Mouse (Mus musculus) bone marrow, adult 2 months (tissue): Measurements from ENCODE around the gene Bud31. TPM values are rescaled to one million over a fixed set of nuclear protein-coding genes. Genes with fewer than 3 reads are reported as not detected.

ENCODE experiments used
- H3K27ac ChIP-seq: fragments of 200-500 bp; 2 replicates; pipeline ENCODE4 v1.5.1; 2012; ENCODE audit warnings: low read depth, mild to moderate bottlenecking, control low read depth, inconsistent platforms, low read length; ENCODE audit not compliant: control insufficient read depth, poor library complexity, insufficient read depth
- H3K4me1 ChIP-seq: fragments of 200-500 bp; 2 replicates; pipeline ENCODE4 v1.6.1; 2011; ENCODE audit warnings: low read length; ENCODE audit not compliant: control insufficient read depth, insufficient read depth
- H3K4me3 ChIP-seq: fragments of 200-500 bp; replicated peaks from 2 replicates; pipeline ENCODE3; 2011; ENCODE audit warnings: mild to moderate bottlenecking, low read depth, low read length, control low read depth; ENCODE audit not compliant: control insufficient read depth
- CTCF ChIP-seq: fragments of 200-500 bp; IDR thresholded peaks from 2 replicates; pipeline ENCODE4 v1.5.1; 2011; ENCODE audit warnings: low read length, control low read depth; ENCODE audit not compliant: control insufficient read depth, insufficient read depth
- POLR2A ChIP-seq: fragments of 200-500 bp; IDR thresholded peaks from 2 replicates; pipeline ENCODE4 v1.6.1; 2011; ENCODE audit warnings: low read depth, mild to moderate bottlenecking, control low read depth, low read length, borderline replicate concordance; ENCODE audit not compliant: control insufficient read depth
- WGBS: fragments of 180-500 bp; shearing (Covaris S2); methylation state at CpG from one replicate; pipeline ENCODE4 v1.1.7; 2018; 5-methylcytosine and 5-hydroxymethylcytosine counted together
- polyA plus RNA-seq: library from polyadenylated mRNA; stranded (reverse); fragments of >200 nt; gene quantifications from 2 replicates; pipeline ENCODE4 v1.2.4, GENCODE M21; 2011; ENCODE audit warnings: low replicate concordance; ENCODE audit not compliant: missing spikeins, insufficient read depth, insufficient read length

Bud31 gene
- polyA plus RNA-seq, 1 experiment: 164 TPM

GRCm38 (mm10) chr5:145138836-145139235, 1.3 kb upstream of the Bud31 start:
- H3K4me1 ChIP-seq: no peaks in the 10 kb centered on the region
- peak overlapping the region; percentile 87 for H3K4me3 ChIP-seq
- no peak overlapping the region for H3K27ac ChIP-seq
- WGBS: 8% methylated on average over 6 of the region's 6 CpGs
- TF ChIP-seq CTCF: no peak

GRCm38 (mm10) chr5:145140611-145141010, 449 bp downstream of the Bud31 start:
- TF ChIP-seq POLR2A (no peak), CTCF (no peak)
- H3K27ac ChIP-seq: peak overlapping the region; percentile 94
- peak overlapping the region; percentile 87 for H3K4me3 ChIP-seq
- no peaks in the 10 kb centered on the region for H3K4me1 ChIP-seq
- under 1% methylated on average over 18 of the region's 18 CpGs for WGBS

GRCm38 (mm10) chr5:145147748-145148147, 7.6 kb downstream of the Bud31 start:
- H3K27ac ChIP-seq: no peak overlapping the region
- WGBS: 86% methylated on average over 5 of the region's 5 CpGs
- no peaks in the 10 kb centered on the region for H3K4me1 ChIP-seq
- TF ChIP-seq POLR2A: no peak
- no peak for TF ChIP-seq CTCF
- H3K4me3 ChIP-seq: no peak overlapping the region

DNA sequence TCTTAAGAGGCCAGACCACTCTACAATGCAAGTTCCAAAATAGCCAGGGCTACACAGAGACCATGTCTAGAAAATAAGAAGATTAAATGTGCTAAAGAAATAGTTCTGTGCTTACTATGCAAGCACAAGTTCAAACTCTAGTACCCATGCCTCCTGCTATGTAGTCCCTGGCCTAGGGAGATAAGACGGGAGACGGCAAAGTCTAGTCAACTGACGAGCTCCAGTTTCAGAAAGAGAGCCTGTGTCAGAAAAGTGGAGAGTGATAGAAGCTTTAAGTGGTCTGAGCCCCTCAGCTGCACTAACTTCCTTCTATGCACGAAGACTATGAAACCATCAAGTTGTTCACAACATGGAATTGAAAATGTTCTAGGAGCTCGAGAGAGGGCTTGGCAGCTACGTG, 9.1 kb downstream of the Bud31 start:
- TF ChIP-seq CTCF (no peak), POLR2A (no peak)
- no peaks in the 10 kb centered on the region for H3K4me1 ChIP-seq
- no peak overlapping the region for H3K4me3 ChIP-seq
- 76% methylated on average over 6 of the region's 6 CpGs for WGBS
- H3K27ac ChIP-seq: no peak overlapping the region

DNA sequence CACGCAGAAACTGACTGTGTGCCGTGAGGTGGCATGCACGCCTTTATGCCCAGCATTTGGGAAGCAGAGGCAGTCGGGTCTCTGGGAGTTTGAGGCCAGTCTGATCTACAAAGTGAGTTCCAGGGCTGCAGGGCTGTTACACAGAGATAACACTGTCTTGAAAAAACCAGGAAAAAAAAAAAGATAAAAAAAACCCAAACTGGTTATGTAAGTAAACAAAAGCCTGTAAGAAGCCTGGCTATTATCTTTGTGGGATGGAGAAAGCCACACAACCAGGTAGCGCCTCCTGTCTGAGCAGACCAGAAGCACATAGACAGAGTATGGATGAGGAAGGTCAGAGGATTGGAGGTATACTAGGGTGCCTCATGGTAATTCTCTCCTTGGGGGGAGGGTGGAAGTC, 12.5 kb downstream of the Bud31 start:
- Histone ChIP-seq H3K4me3 (no peak overlapping the region), H3K4me1 (no peaks in the 10 kb centered on the region), H3K27ac (no peak overlapping the region)
- WGBS: 77% methylated on average over 5 of the region's 5 CpGs
- TF ChIP-seq POLR2A (no peak), CTCF (no peak)

GRCm38 (mm10) chr5:145161361-145161760, 21.2 kb downstream of the Bud31 start:
- TF ChIP-seq CTCF: no peak
- 93% methylated on average over 14 of the region's 14 CpGs for WGBS
- H3K27ac ChIP-seq: no peak overlapping the region
- H3K4me1 ChIP-seq: no peaks in the 10 kb centered on the region
- no peak overlapping the region for H3K4me3 ChIP-seq

DNA sequence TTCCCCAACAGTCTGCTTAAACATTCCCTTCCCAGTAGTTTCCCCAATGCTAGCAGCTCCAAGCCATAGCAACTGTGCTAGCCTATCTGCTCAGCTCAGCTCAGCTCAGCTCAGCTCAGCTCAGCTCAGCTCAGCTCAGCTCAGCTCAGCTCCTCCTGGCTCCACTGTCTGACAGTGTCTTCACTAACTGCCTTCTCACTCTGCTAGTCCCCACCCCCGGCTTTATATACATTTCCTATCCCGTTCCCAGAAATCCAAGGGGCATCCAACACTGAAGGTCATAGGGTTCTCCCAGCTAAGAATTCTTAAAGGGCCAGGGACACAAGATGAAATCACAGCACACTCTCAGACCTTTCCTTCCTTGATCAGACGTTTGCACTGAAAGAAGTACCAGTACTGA, 24.5 kb downstream of the Bud31 start:
- TF ChIP-seq POLR2A (no peak), CTCF (no peak)
- Histone ChIP-seq H3K4me1 (peaks cover 2% of the 10 kb centered on the region; the same call in 1 of the 2 replicates), H3K27ac (no peak overlapping the region), H3K4me3 (no peak overlapping the region)
- WGBS: 82% methylated on average over 3 of the region's 3 CpGs

DNA sequence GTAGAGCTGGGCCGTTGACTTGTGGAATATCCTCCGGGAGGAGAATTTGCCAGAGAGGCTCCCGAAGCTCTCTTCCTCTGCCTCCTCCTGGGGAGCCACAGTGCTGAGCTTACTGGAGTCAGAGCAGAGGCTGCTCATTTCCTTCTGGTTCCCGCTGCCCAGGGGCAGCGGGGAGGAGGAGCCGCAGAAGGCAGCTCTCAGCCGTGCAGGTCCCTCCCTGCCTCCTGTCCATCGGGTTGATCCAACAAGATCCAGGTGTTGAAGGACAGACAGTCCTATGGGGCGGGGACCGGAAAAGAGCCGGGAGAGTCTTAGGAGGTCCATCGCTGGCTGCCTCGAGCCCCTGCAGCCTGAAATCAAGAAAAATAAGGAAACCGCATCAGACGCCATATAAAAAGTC, 25.0 kb downstream of the Bud31 start:
- TF ChIP-seq CTCF: no peak
- H3K4me3 ChIP-seq: no peak overlapping the region
- H3K27ac ChIP-seq: no peak overlapping the region
- peaks cover 2% of the 10 kb centered on the region; the same call in 1 of the 2 replicates for H3K4me1 ChIP-seq
- WGBS: 93% methylated on average over 15 of the region's 15 CpGs

DNA sequence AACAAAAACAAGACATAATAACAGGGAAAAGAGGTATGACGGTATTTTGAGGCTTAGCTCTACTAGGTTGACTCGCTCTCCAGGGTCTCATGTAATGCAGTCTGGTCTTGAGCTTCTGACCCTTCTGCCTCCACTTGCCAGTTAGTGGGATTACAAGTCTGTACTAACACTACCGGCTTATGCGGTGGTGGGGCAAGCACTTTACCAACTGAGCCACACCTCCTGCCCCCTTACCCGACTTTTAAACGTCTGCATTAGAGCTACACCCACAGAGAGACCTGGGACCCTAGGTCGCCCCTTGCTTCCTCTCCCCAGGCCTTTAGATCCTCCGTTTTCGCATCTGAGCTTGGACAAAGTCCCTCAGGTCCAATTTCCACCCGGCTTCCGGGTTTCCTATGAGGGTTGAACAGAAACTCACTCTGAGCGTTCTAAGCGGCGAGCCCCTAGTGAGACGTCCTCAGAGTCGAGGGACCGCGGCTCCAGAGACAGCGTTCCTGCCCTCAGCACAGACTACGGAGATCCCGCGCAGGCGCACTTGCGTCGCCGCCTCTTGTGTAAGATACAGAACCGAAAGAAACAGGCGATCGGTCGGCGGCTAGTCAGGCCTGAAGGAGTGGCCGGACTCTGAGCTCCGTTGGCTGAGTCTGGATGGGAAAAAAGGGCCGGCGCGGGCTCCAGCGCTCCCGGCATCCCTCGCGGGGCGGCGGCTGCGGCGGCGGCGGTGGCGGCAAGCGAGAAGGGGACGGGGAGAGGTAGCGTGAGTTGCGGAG, 26.6 kb downstream of the Bud31 start, which contains the start of the genes Ptcd1 and Cpsf4:
Gene Ptcd1, minus strand, starts transcription at position 573 of the 770 bp plus-strand sequence.
Gene Cpsf4, plus strand, starts transcription at position 678 of the 770 bp plus-strand sequence.
- under 1% methylated on average over 51 of the region's 51 CpGs for WGBS
- H3K4me1 ChIP-seq: peaks cover 2% of the 10 kb centered on the region; the same call in 1 of the 2 replicates
- no peak for TF ChIP-seq CTCF
- TF ChIP-seq POLR2A: peak; percentile 67; the same call in 1 of the 2 replicates
- H3K27ac ChIP-seq: peak within 1 kb of the TSS; percentile 83
- H3K4me3 ChIP-seq: peak within 1 kb of the TSS; percentile 92
